Mouse (Mus musculus) lung, embryonic 14.5 days (tissue): ENCODE results near the gene Col11a1. TPM values are rescaled to one million over a fixed set of nuclear protein-coding genes. Genes with fewer than 3 reads are reported as not detected.

ENCODE experiments used
- ATAC-seq: fragments of 200-750 bp; cut with Nextera tagmentation; 2 replicates; pipeline ENCODE4 v1.8.0; 2017; ENCODE audit warnings: mild to moderate bottlenecking, moderate TSS enrichment, moderate library complexity; ENCODE audit not compliant: insufficient read depth
- DNase-seq: peaks from one replicate; pipeline ENCODE4 v3.0.0-alpha.2; 2015
- H3K27ac ChIP-seq: fragments of 300-500 bp; sonication (generic); 2 replicates; pipeline ENCODE4 v1.5.1; 2014; ENCODE audit warnings: low read depth, mild to moderate bottlenecking, moderate library complexity
- H3K27me3 ChIP-seq: fragments of 300-500 bp; sonication (generic); 2 replicates; pipeline ENCODE4 v1.6.1; 2014; ENCODE audit warnings: low read length, control low read depth; ENCODE audit not compliant: insufficient read depth
- H3K36me3 ChIP-seq: fragments of 300-500 bp; sonication (generic); 2 replicates; pipeline ENCODE4 v1.6.1; 2014; ENCODE audit warnings: control low read depth; ENCODE audit not compliant: insufficient read depth
- H3K4me1 ChIP-seq: fragments of 300-500 bp; sonication (generic); 2 replicates; pipeline ENCODE4 v1.6.1; 2014; ENCODE audit warnings: antibody characterized with exemption, control low read depth; ENCODE audit not compliant: insufficient read depth
- H3K4me2 ChIP-seq: fragments of 300-500 bp; sonication (generic); 2 replicates; pipeline ENCODE4 v1.6.1; 2014; ENCODE audit warnings: mild to moderate bottlenecking
- H3K4me3 ChIP-seq: fragments of 300-500 bp; sonication (generic); 2 replicates; pipeline ENCODE4 v1.5.1; 2014; ENCODE audit warnings: low read depth, low read length
- H3K9ac ChIP-seq: fragments of 300-500 bp; sonication (generic); 2 replicates; pipeline ENCODE4 v1.6.1; 2014
- H3K9me3 ChIP-seq: fragments of 300-500 bp; sonication (generic); 2 replicates; pipeline ENCODE4 v1.6.1; 2016; ENCODE audit warnings: low read depth, low read length, control low read depth
- CTCF ChIP-seq: IDR thresholded peaks from 2 replicates; pipeline ENCODE4 v1.5.1; 2016; ENCODE audit warnings: antibody characterized with exemption, low read depth
- WGBS: fragments of 180-500 bp; shearing (Covaris S2); extraction: QIAGEN DNeasy Blood & Tissue Kit; methylation state at CpG from one replicate; pipeline ENCODE4 v1.1.7; 2014; 5-methylcytosine and 5-hydroxymethylcytosine counted together
- polyA plus RNA-seq: library from polyadenylated mRNA; unstranded; fragments of >200 nt; fragmentation: Nextera tagmentation; extraction: Ambion mirVana; gene quantifications from 2 replicates; pipeline ENCODE4 v1.2.1, GENCODE M21; 2014

The Col11a1 gene
- 11.9 and 12.4 TPM in 2 replicates for polyA plus RNA-seq

DNA sequence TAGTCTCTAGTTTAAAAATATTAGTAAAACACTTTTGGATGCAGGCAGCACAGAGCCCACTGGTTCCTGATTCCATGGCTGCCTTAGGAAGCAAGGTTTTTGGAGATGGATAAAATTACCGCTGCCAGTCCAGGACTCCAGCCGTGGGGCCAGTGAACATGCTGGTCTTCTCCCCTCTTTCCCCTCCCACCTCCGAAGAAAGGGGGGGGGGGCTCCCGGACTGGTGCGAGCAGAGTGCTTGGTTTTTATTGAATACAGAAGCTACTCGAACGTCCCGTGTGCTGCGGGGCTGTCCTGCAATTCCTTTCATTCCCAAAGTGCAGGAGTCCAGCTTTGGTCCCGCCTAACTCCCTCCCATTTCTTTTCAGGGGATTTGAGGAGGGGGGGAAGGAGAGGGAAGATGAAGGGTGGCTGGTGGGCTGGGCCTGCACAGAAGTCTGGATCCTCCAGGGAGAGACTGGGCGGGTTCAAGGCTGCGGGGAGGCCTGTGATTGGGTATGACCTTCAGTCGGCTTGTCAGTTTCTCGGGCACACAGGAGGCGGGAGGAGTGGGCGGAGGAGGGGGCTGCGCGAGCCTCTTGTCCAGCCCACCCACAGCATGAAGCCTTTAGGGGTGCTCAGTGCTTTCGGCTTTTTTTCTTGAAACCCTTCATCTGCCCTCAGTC, at the start of gene Col11a1:
Gene Col11a1, plus strand, starts transcription at position 570 of the 665 bp plus-strand sequence.
- Histone ChIP-seq H3K9me3 (no peaks in the 10 kb centered on the region), H3K4me2 (peak within 1 kb of the TSS; percentile 88), H3K4me3 (peak within 1 kb of the TSS; percentile 57), H3K27me3 (no peaks in the 10 kb centered on the region), H3K27ac (peak within 1 kb of the TSS; percentile 37), H3K36me3 (no peaks in the 10 kb centered on the region), H3K9ac (peak within 1 kb of the TSS; percentile 48), H3K4me1 (no peaks in the 10 kb centered on the region)
- ATAC-seq (peak; percentile 100), DNase-seq (peak; percentile 93)
- WGBS, result 0% methylated on average over 19 of the region's 19 CpGs
- TF ChIP-seq CTCF, result no peak

DNA sequence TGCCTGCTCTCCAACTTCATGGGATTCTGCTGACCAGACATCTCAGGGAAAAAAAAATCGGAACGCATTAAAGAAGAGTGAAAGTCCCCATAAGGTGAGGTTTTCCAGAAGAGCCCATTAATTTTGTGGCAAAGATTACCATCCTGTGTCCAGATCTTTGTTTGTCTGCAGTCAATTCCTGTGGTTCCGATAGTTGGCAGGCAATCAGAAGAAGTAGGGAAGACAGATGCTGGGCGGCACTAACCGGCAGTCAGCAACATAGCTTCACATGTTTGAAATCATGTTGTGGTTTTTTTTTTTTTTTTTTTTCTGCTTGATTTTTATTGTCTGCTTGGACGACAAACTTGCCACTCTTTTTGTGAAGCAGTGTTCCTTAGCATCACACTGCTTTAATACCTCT, 39.4 kb upstream of the Col11a1 start:
- Histone ChIP-seq H3K9ac (no peak overlapping the region), H3K27ac (no peak overlapping the region), H3K36me3 (no peaks in the 10 kb centered on the region), H3K4me3 (no peak overlapping the region), H3K4me1 (no peaks in the 10 kb centered on the region), H3K4me2 (no peak overlapping the region), H3K9me3 (no peaks in the 10 kb centered on the region), H3K27me3 (no peaks in the 10 kb centered on the region)
- DNase-seq, result no peak
- no peak for TF ChIP-seq CTCF
- 76% methylated on average over 6 of the region's 6 CpGs for WGBS
- ATAC-seq, result no peak

DNA sequence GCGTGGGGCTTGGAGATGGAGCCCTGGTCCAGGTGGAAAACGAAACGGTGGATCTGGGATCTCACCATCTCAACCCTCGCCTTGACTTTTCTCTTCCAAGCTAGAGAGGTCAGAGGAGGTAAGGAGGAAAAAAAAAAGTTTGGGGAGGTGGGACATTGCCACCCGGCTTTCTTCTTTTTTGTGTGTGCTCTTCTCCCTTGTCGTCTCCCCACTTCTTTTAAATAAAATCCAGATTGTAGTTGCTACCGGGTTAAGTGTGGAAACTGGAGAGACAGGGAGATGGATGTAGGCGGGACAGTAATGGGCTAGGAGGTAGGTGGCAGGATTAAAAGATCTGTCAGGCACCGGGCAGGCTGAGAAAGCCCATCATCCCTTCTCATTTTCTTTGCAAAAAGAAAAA, 546 bp downstream of the Col11a1 start:
- TF ChIP-seq CTCF, result no peak
- Histone ChIP-seq H3K27me3 (no peaks in the 10 kb centered on the region), H3K4me2 (peak overlapping the region; percentile 88), H3K4me1 (no peaks in the 10 kb centered on the region), H3K9ac (peak overlapping the region; percentile 48), H3K4me3 (peak overlapping the region; percentile 57), H3K27ac (no peak overlapping the region; the same call in 1 of the 2 replicates), H3K36me3 (no peaks in the 10 kb centered on the region), H3K9me3 (no peaks in the 10 kb centered on the region)
- DNase-seq (peak; percentile 11), ATAC-seq (no peak)
- WGBS, result 0% methylated on average over 9 of the region's 9 CpGs

DNA sequence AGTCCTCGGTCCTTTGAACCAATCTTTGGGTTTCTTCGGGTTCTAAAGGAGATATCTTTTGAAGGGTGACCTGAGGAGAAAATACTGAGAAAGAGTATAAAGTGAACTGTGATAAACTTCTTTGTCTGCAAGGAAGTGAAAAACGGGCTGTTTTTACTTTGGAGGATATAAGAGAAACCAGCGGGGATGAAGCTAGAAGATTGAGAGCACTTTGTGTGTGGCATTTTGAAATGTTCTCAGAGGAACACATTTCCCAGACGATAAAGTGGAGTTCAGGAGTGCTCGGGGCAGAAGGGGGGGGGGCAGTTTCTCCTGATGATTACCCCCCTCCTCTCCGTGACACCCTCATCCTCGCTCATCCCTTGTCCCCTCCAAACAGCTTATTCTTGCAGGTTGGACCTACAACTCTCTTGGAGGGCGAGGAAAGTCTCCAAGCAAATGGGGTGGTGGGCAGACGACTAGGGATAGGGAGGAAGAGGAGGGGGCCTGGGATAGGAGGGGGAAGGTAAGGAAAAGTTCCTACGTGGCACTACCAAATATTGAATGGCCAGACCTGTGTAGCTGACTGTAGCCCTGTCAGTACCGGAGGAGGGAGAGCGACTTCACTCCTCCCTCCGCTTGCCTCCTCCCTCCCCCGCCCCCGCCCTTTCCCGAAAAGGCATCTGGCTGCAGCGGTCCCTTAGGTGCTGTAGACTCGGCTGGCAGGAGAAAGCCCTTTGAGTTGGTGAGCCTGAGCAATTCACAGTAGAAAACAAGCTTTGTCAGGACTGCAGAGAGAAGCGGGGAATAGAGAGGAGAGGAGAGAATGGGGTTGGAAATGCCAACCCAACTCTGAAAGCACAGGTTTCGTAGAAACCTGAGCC, 1.2 kb downstream of the Col11a1 start:
- ATAC-seq (peak; percentile 18; the same call in 1 of the 2 replicates), DNase-seq (peak; percentile 39)
- Histone ChIP-seq H3K27me3 (no peaks in the 10 kb centered on the region), H3K9me3 (no peaks in the 10 kb centered on the region), H3K27ac (no peak overlapping the region), H3K36me3 (no peaks in the 10 kb centered on the region), H3K9ac (peak overlapping the region; percentile 48), H3K4me3 (peak overlapping the region; percentile 57), H3K4me2 (peak overlapping the region; percentile 88), H3K4me1 (no peaks in the 10 kb centered on the region)
- under 1% methylated on average over 21 of the region's 21 CpGs for WGBS
- no peak for TF ChIP-seq CTCF

DNA sequence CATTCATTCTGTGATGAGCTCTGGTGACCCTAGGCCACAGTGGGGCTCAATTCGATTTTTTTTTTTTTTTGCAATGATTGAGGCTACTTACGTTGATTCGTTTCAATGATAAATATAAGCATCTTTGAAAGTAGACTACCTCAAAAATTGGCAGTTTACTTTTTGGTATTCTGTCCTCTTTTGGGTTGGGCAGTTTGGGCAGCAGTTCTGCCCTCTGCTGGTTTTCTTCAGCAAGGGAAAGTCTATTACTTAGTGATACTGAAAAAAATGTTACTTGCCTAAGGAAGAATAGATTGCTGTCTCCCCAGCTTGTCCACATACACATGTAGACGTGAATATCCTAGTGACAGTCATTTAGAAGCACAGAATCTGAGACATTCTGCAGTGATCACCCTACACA, 2.0 kb downstream of the Col11a1 start:
- H3K27me3 ChIP-seq, result no peaks in the 10 kb centered on the region
- H3K36me3 ChIP-seq, result no peaks in the 10 kb centered on the region
- H3K4me3 ChIP-seq, result peak overlapping the region; percentile 57
- ATAC-seq (no peak), DNase-seq (peak; percentile 77)
- TF ChIP-seq CTCF, result peak; percentile 65
- H3K9me3 ChIP-seq, result no peaks in the 10 kb centered on the region
- no peaks in the 10 kb centered on the region for H3K4me1 ChIP-seq
- 4% methylated on average over 4 of the region's 4 CpGs for WGBS
- no peak overlapping the region for H3K27ac ChIP-seq
- H3K4me2 ChIP-seq, result peak overlapping the region; percentile 88
- H3K9ac ChIP-seq, result 0 out of 2 replicates have a peak overlapping the region, but pooled peaks have one; percentile 48

DNA sequence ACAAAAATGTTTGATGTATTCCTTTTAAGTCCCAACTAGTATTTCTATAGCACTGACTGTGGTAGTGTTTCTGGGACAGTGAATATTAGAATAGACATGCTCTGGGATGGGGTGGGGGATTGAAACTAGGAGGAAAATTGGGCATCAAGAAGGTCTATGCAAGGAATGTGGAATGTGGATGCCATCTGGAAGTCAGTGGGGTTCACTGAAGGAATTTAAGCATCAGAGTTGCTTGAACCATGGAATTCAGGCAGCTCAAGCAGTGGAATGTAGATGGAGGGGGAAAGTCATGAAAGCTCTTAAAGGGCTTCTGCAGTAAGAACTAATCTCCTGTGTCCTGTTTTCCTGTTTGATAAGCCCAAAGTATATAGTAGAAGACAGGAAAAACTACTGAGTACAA, 22.1 kb downstream of the Col11a1 start:
- no peak overlapping the region for H3K9ac ChIP-seq
- no peak overlapping the region for H3K27ac ChIP-seq
- ATAC-seq (no peak), DNase-seq (no peak)
- H3K4me2 ChIP-seq, result no peak overlapping the region
- H3K36me3 ChIP-seq, result no peaks in the 10 kb centered on the region
- no peaks in the 10 kb centered on the region for H3K27me3 ChIP-seq
- H3K4me3 ChIP-seq, result no peak overlapping the region
- H3K9me3 ChIP-seq, result no peaks in the 10 kb centered on the region
- no peaks in the 10 kb centered on the region for H3K4me1 ChIP-seq
- TF ChIP-seq CTCF, result no peak

DNA sequence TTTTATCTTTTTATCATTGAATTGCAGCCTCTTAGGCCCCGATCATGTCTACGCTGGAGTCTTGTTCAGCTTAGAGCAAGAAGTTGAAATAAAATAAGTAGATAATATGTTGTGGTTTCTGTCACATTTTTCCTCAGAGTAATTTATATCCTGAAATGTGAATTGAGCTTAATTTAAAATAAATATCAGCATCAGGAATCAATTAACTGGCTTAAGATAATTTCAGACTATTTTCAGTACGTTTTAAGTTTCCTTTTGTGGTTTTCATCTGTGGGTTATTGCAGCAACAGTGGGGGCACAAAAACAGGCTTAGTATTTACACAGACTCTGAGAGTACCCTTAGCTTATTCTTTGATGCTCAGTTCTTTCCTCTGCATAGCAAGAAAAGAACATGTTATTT, 23.2 kb downstream of the Col11a1 start:
- H3K9ac ChIP-seq, result no peak overlapping the region
- H3K4me2 ChIP-seq, result no peak overlapping the region
- DNase-seq, result no peak
- no peaks in the 10 kb centered on the region for H3K27me3 ChIP-seq
- no peaks in the 10 kb centered on the region for H3K4me1 ChIP-seq
- no peak overlapping the region for H3K4me3 ChIP-seq
- TF ChIP-seq CTCF, result no peak
- no peak for ATAC-seq
- no peaks in the 10 kb centered on the region for H3K9me3 ChIP-seq
- no peak overlapping the region for H3K27ac ChIP-seq
- WGBS, result 76% methylated on average over 3 of the region's 3 CpGs
- H3K36me3 ChIP-seq, result no peaks in the 10 kb centered on the region
